Comparison of ENCODE assay signal across 10 mouse cellular contexts in the genomic region with DNA sequence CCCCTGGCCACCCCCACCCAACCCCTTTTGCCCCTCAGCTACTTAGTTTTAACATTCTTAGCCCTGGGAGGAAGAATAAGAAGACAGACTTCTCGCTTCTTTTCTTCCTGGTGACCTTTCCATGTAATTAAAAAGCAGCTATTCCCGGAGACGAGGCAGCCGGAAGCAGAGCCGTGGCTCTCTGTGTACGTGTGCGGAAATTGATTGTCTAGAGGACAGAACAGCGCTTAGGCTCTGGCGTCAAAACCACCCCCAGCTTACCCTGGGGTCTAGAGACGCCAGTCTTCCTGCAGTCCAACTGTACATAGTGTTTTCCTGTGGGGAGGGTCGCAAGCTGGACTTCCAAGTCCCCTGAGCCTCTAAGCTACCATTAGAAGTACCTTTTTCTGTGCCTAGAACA. TPM values are rescaled to one million over a fixed set of nuclear protein-coding genes. Genes with fewer than 3 reads are reported as not detected.
DNase-seq lines count a peak whose midpoint lies in the region; ATAC-seq and TF ChIP-seq lines count a peak whose summit lies in the region.
"Had no signal": no experiment of that assay in that cellular context is flagged by ENCODE, and none has a peak within 500 bp of the region (broad histone marks: within the 10 kb centered on the region; RNA-seq: fewer than 3 reads in every experiment).

No protein-coding gene starts in this region.

- H3K4me2 ChIP-seq in heart, embryonic 15.5 days, result no peak overlapping the region
- H3K4me2 ChIP-seq in midbrain, embryonic 13.5 days (replicated peaks), result no peak overlapping the region
- no peak overlapping the region for H3K4me2 ChIP-seq in midbrain, embryonic 15.5 days
- H3K4me2 ChIP-seq in intestine, embryonic 15.5 days (replicated peaks), result no peak overlapping the region
- H3K4me2 ChIP-seq in stomach, embryonic 16.5 days (ENCODE audit: low read depth, low read length), result no peak overlapping the region

- no peak for TF ChIP-seq EP300 in heart, adult 2 months (IDR thresholded peaks at IDR 0.05; ENCODE audit: insufficient read depth, low read depth, low read length)

- no peak for TF ChIP-seq CTCF in heart, adult 2 months (IDR thresholded peaks at IDR 0.05)

- no peak for DNase-seq in heart, adult 2 months
- no peak for DNase-seq in frontal cortex, postnatal 10 days (ENCODE audit: low spot score in 2 of 2)
- DNase-seq in MN1 (ENCODE audit: low spot score), result no peak

- TF ChIP-seq POLR2A in heart, adult 2 months (IDR thresholded peaks at IDR 0.05; ENCODE audit: insufficient read depth, low read depth, low read length), result no peak

- no peaks in the 10 kb centered on the region for H3K27me3 ChIP-seq in heart, embryonic 15.5 days
- H3K27me3 ChIP-seq in heart, adult 2 months (ENCODE audit: control insufficient read depth, insufficient read depth, low read length), result no peaks in the 10 kb centered on the region
- H3K27me3 ChIP-seq in midbrain, embryonic 13.5 days, result no peaks in the 10 kb centered on the region
- no peaks in the 10 kb centered on the region for H3K27me3 ChIP-seq in midbrain, embryonic 15.5 days (replicated peaks)
- no peaks in the 10 kb centered on the region for H3K27me3 ChIP-seq in intestine, embryonic 15.5 days (replicated peaks)
- H3K27me3 ChIP-seq in stomach, embryonic 16.5 days (ENCODE audit: control insufficient read depth, insufficient read depth, low read length), result no peaks in the 10 kb centered on the region

- no peak overlapping the region for H3K9ac ChIP-seq in heart, embryonic 15.5 days
- H3K9ac ChIP-seq in heart, adult 2 months (ENCODE audit: low read depth, low read length), result no peak overlapping the region
- no peak overlapping the region for H3K9ac ChIP-seq in midbrain, embryonic 13.5 days (replicated peaks)
- H3K9ac ChIP-seq in midbrain, embryonic 15.5 days, result no peak overlapping the region
- no peak overlapping the region for H3K9ac ChIP-seq in intestine, embryonic 15.5 days
- peak overlapping the region; percentile 33 for H3K9ac ChIP-seq in stomach, embryonic 16.5 days (ENCODE audit: low read length)

- no peak for ATAC-seq in heart, embryonic 15.5 days (replicated peaks; ENCODE audit: insufficient number of reproducible peaks, insufficient read depth, low FRiP score, low read depth)
- no peak; the same call in 1 of the 2 replicates for ATAC-seq in midbrain, embryonic 13.5 days
- ATAC-seq in midbrain, embryonic 15.5 days (replicated peaks), result no peak
- no peak for ATAC-seq in intestine, embryonic 15.5 days
- ATAC-seq in stomach, embryonic 16.5 days (ENCODE audit: insufficient read depth, low FRiP score), result no peak

- intact Hi-C loops in heart, adult 2 months (cut with DNase I), result no loop called here

- H3K27ac ChIP-seq in heart, embryonic 15.5 days, result peak overlapping the region; percentile 63
- H3K27ac ChIP-seq in heart, adult 2 months, result no peak overlapping the region
- peak overlapping the region; percentile 61 for H3K27ac ChIP-seq in midbrain, embryonic 13.5 days
- no peak overlapping the region for H3K27ac ChIP-seq in midbrain, embryonic 15.5 days
- peak overlapping the region; percentile 85 for H3K27ac ChIP-seq in intestine, embryonic 15.5 days
- peak overlapping the region; percentile 91 for H3K27ac ChIP-seq in stomach, embryonic 16.5 days (ENCODE audit: low read length)

- no peak overlapping the region for H3K4me3 ChIP-seq in heart, embryonic 15.5 days
- H3K4me3 ChIP-seq in heart, adult 2 months, result no peak overlapping the region
- H3K4me3 ChIP-seq in midbrain, embryonic 13.5 days (replicated peaks), result no peak overlapping the region
- no peak overlapping the region for H3K4me3 ChIP-seq in midbrain, embryonic 15.5 days
- H3K4me3 ChIP-seq in intestine, embryonic 15.5 days (replicated peaks), result no peak overlapping the region
- H3K4me3 ChIP-seq in stomach, embryonic 16.5 days (replicated peaks; ENCODE audit: low read length), result no peak overlapping the region

- no peaks in the 10 kb centered on the region for H3K9me3 ChIP-seq in heart, embryonic 15.5 days (replicated peaks)
- H3K9me3 ChIP-seq in midbrain, embryonic 13.5 days, result no peaks in the 10 kb centered on the region
- H3K9me3 ChIP-seq in midbrain, embryonic 15.5 days, result no peaks in the 10 kb centered on the region
- no peaks in the 10 kb centered on the region for H3K9me3 ChIP-seq in intestine, embryonic 15.5 days
- no peaks in the 10 kb centered on the region for H3K9me3 ChIP-seq in stomach, embryonic 16.5 days (replicated peaks; ENCODE audit: control insufficient read depth, low read length)

- 60% methylated on average over 11 of the region's 11 CpGs for WGBS in heart, embryonic 15.5 days
- WGBS in heart, adult 2 months, result 38% methylated on average over 11 of the region's 11 CpGs
- 27% methylated on average over 11 of the region's 11 CpGs for WGBS in midbrain, embryonic 13.5 days
- 25% methylated on average over 11 of the region's 11 CpGs for WGBS in midbrain, embryonic 15.5 days
- WGBS in intestine, embryonic 15.5 days, result 25% methylated on average over 11 of the region's 11 CpGs
- 24% methylated on average over 11 of the region's 11 CpGs for whole genome bisulfite sequencing in stomach, embryonic 16.5 days

- peaks cover 34% of the 10 kb centered on the region for H3K4me1 ChIP-seq in heart, embryonic 15.5 days (replicated peaks)
- H3K4me1 ChIP-seq in heart, adult 2 months (ENCODE audit: control insufficient read depth, insufficient read depth, low read length), result no peaks in the 10 kb centered on the region
- peaks cover 48% of the 10 kb centered on the region for H3K4me1 ChIP-seq in midbrain, embryonic 13.5 days (replicated peaks)
- peaks cover 34% of the 10 kb centered on the region for H3K4me1 ChIP-seq in midbrain, embryonic 15.5 days
- peaks cover 55% of the 10 kb centered on the region for H3K4me1 ChIP-seq in intestine, embryonic 15.5 days (replicated peaks)
- peaks cover 51% of the 10 kb centered on the region for H3K4me1 ChIP-seq in stomach, embryonic 16.5 days (ENCODE audit: control insufficient read depth, insufficient read depth, low read length)

- H3K36me3 ChIP-seq in heart, embryonic 15.5 days, result no peaks in the 10 kb centered on the region
- H3K36me3 ChIP-seq in heart, adult 2 months (ENCODE audit: control insufficient read depth, insufficient read depth, low read length), result no peaks in the 10 kb centered on the region
- no peaks in the 10 kb centered on the region for H3K36me3 ChIP-seq in midbrain, embryonic 13.5 days
- no peaks in the 10 kb centered on the region for H3K36me3 ChIP-seq in midbrain, embryonic 15.5 days (replicated peaks)
- no peaks in the 10 kb centered on the region for H3K36me3 ChIP-seq in intestine, embryonic 15.5 days
- H3K36me3 ChIP-seq in stomach, embryonic 16.5 days (ENCODE audit: control insufficient read depth, insufficient read depth, low read length), result no peaks in the 10 kb centered on the region

- H3K79me2 ChIP-seq in heart, adult 2 months (replicated peaks; ENCODE audit: control insufficient read depth, insufficient read depth, low read length), result no peaks in the 10 kb centered on the region

RNA-seq across cellular contexts. Expression of gene Dlk1, which starts 41.9 kb away (rescaled TPM):
- polyA plus RNA-seq in heart, embryonic 15.5 days (2015; fragmentation: Nextera tagmentation; extraction: Ambion mirVana), result 131 and 212 TPM in 2 replicates
- under 1 TPM in 1 of 2 experiments, not detected in 1; 0.23 TPM for total RNA-seq in heart, adult 2 months (2021)
- 0.90 and 1.3 TPM in 2 replicates for polyA plus RNA-seq in heart, adult 2 months (2012; rRNA removed)
- polyA plus RNA-seq in midbrain, embryonic 13.5 days (2015; fragmentation: Nextera tagmentation; extraction: Ambion mirVana), result 117 and 118 TPM in 2 replicates
- polyA plus RNA-seq in midbrain, embryonic 15.5 days (2015; fragmentation: Nextera tagmentation; extraction: Ambion mirVana), result 70.6 and 76.0 TPM in 2 replicates
- polyA plus RNA-seq in intestine, embryonic 15.5 days (2015; fragmentation: Nextera tagmentation; extraction: Ambion mirVana), result 364 and 395 TPM in 2 replicates
- polyA plus RNA-seq in stomach, embryonic 16.5 days (2015; fragmentation: Nextera tagmentation; extraction: Ambion mirVana), result 449 and 542 TPM in 2 replicates
- total RNA-seq: hematopoietic stem cell, adult 5-6 weeks had no signal
- polyA plus RNA-seq: C2C12 had no signal

Comparison
In these comparisons a context has a peak if more than half of its experiments do, and no peak if none do; other contexts are left out.
1. H3K27ac ChIP-seq: peak in heart, embryonic 15.5 days (single experiment), midbrain, embryonic 13.5 days (single experiment), intestine, embryonic 15.5 days (single experiment) and stomach, embryonic 16.5 days (single experiment); none in heart, adult 2 months (single experiment) and midbrain, embryonic 15.5 days (single experiment).
2. RNA of gene Dlk1, which starts 41.9 kb away (polyA plus RNA-seq): 449 to 542 TPM in stomach, embryonic 16.5 days, 364 to 395 TPM in intestine, embryonic 15.5 days, 131 to 212 TPM in heart, embryonic 15.5 days, 117 to 118 TPM in midbrain, embryonic 13.5 days and 70.6 to 76.0 TPM in midbrain, embryonic 15.5 days; 0.90 to 1.3 TPM in heart, adult 2 months; every median in the first group is over 10 times any median in the second.